Mouse (Mus musculus): ENCODE data around the gene Dip2b. TPM values are rescaled to one million over a fixed set of nuclear protein-coding genes. Genes with fewer than 3 reads are reported as not detected.

Dip2b gene
- polyA plus RNA-seq, 1 experiment from 2014 or later = 5.0 TPM

DNA sequence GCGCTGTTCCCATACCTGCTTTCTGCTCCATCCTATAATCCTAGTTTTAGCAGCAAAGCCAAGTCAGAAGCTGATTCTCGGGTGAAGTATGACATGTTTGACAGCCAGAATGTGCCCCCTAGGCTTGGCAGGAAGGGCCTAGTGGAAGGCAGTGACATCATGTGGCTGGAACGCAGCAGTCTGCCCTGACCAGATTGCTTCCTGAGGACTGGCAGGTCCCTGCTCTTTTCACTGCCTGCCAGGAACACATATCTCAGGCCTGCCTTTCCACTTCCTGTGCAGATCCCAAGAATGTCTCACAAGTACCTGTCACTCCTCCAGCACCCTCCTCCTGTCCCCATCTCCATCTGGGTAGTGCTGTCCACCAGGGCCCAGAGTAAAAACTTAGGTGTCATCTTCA is 161.3 kb downstream of the Dip2b start:
- H3K27ac ChIP-seq (ENCODE audit: low read depth, low read length) = no peak overlapping the region
- no peak overlapping the region for H3K4me3 ChIP-seq (ENCODE audit: low read depth, low read length)
- no peak overlapping the region for H3K9ac ChIP-seq (ENCODE audit: low read depth, low read length)
- no peaks in the 10 kb centered on the region for H3K27me3 ChIP-seq (replicated peaks; ENCODE audit: control insufficient read depth, insufficient read depth, low read length)
- peaks cover 73% of the 10 kb centered on the region for H3K36me3 ChIP-seq (ENCODE audit: control insufficient read depth, insufficient read depth)
- 72% methylated on average over 3 of the region's 3 CpGs for WGBS
- no peaks in the 10 kb centered on the region for H3K4me1 ChIP-seq (replicated peaks; ENCODE audit: control insufficient read depth, insufficient read depth, low read length)
- no peaks in the 10 kb centered on the region for H3K9me3 ChIP-seq (ENCODE audit: control insufficient read depth)
- ATAC-seq = no peak
- TF ChIP-seq CTCF (IDR thresholded peaks at IDR 0.05; ENCODE audit: low read depth) = no peak
- H3K4me2 ChIP-seq (replicated peaks; ENCODE audit: low read depth) = no peak overlapping the region

DNA sequence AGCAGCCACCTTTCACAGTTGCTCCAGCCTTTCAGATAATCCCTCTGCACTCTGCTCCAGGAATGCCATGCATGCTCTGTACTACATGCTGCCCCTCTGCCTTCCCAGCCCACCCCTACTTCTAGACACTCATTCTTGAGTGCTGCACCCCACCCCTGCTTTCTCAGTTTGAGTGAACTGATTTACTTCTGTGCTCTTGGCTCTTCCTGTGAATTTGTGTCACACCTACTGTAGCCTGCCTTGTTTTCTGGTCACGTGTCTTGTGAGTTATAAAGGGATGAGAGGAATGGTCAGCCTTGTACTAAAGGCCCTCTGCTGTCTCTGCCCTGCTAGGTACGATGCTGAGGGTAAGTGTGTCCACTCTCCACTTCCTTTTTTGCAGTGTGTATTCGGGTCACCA is 163.3 kb downstream of the Dip2b start:
- Histone ChIP-seq H3K27me3 (replicated peaks; ENCODE audit: control insufficient read depth, insufficient read depth, low read length) (no peaks in the 10 kb centered on the region), H3K4me3 (ENCODE audit: low read depth, low read length) (no peak overlapping the region), H3K9me3 (ENCODE audit: control insufficient read depth) (no peaks in the 10 kb centered on the region), H3K4me1 (replicated peaks; ENCODE audit: control insufficient read depth, insufficient read depth, low read length) (no peaks in the 10 kb centered on the region), H3K27ac (ENCODE audit: low read depth, low read length) (no peak overlapping the region), H3K4me2 (replicated peaks; ENCODE audit: low read depth) (no peak overlapping the region), H3K36me3 (ENCODE audit: control insufficient read depth, insufficient read depth) (peaks cover 73% of the 10 kb centered on the region), H3K9ac (ENCODE audit: low read depth, low read length) (no peak overlapping the region)
- no peak for ATAC-seq
- TF ChIP-seq CTCF (IDR thresholded peaks at IDR 0.05; ENCODE audit: low read depth) = no peak
- WGBS = 88% methylated on average over 3 of the region's 3 CpGs

DNA sequence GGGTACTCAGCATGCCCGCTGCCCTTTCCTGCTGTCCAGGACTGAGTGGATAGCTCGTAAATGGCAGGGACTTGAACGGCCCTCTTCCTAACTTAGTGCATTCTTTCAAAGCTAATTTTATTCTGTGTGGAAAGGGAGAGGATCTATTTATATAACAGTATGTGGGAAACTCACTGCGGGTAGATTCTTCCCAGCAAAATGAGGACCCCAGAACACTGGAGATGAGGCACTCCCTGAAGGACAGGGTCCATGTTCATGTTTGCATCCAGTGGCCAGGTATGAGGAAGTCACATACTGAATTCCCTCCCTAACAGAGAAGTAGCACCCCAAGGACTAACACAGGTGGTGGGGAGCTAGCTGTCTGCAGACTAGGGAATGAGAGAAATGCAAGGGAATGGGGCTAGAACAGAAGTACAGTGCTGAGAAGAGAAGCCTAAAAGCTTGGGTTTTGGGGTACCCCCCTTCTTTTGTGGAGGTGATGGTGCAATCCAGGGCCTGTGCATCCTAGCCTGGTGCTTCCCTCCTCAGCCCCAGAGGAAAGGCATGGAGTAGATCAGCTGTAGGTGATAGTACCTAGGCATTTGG is 164.1 kb downstream of the Dip2b start:
- Histone ChIP-seq H3K36me3 (ENCODE audit: control insufficient read depth, insufficient read depth) (peaks cover 74% of the 10 kb centered on the region), H3K9me3 (ENCODE audit: control insufficient read depth) (no peaks in the 10 kb centered on the region), H3K27ac (ENCODE audit: low read depth, low read length) (no peak overlapping the region), H3K4me1 (replicated peaks; ENCODE audit: control insufficient read depth, insufficient read depth, low read length) (no peaks in the 10 kb centered on the region), H3K27me3 (replicated peaks; ENCODE audit: control insufficient read depth, insufficient read depth, low read length) (no peaks in the 10 kb centered on the region), H3K9ac (ENCODE audit: low read depth, low read length) (no peak overlapping the region), H3K4me3 (ENCODE audit: low read depth, low read length) (no peak overlapping the region), H3K4me2 (replicated peaks; ENCODE audit: low read depth) (no peak overlapping the region)
- no peak for TF ChIP-seq CTCF (IDR thresholded peaks at IDR 0.05; ENCODE audit: low read depth)
- WGBS = 68% methylated on average over 4 of the region's 4 CpGs
- no peak for ATAC-seq

DNA sequence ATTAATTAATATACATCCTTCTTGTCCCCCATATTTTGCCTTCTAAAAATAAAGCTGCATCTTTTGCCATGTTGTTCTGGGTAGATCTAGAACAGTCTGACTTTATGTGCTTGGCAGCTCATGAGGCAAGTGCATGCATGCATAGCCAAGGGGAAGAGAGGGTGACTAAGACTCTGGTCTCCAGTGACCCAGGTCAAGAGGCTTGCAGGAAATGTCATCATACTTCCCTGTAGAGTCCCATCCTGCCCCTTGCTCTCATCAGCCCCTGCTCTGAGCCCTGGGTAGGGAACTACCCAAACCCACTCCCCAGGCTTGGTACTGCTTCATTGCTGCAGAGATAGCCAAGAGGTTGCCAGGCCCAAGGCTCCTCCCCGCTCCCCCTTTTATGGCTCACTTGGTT is 166.1 kb downstream of the Dip2b start:
- Histone ChIP-seq H3K4me1 (replicated peaks; ENCODE audit: control insufficient read depth, insufficient read depth, low read length) (no peaks in the 10 kb centered on the region), H3K9me3 (ENCODE audit: control insufficient read depth) (no peaks in the 10 kb centered on the region), H3K36me3 (ENCODE audit: control insufficient read depth, insufficient read depth) (peaks cover 75% of the 10 kb centered on the region), H3K27ac (ENCODE audit: low read depth, low read length) (no peak overlapping the region), H3K4me3 (ENCODE audit: low read depth, low read length) (no peak overlapping the region), H3K27me3 (replicated peaks; ENCODE audit: control insufficient read depth, insufficient read depth, low read length) (no peaks in the 10 kb centered on the region), H3K9ac (ENCODE audit: low read depth, low read length) (no peak overlapping the region), H3K4me2 (replicated peaks; ENCODE audit: low read depth) (no peak overlapping the region)
- WGBS = 60% methylated on average over 1 of the region's 1 CpGs
- no peak for ATAC-seq
- no peak for TF ChIP-seq CTCF (IDR thresholded peaks at IDR 0.05; ENCODE audit: low read depth)

DNA sequence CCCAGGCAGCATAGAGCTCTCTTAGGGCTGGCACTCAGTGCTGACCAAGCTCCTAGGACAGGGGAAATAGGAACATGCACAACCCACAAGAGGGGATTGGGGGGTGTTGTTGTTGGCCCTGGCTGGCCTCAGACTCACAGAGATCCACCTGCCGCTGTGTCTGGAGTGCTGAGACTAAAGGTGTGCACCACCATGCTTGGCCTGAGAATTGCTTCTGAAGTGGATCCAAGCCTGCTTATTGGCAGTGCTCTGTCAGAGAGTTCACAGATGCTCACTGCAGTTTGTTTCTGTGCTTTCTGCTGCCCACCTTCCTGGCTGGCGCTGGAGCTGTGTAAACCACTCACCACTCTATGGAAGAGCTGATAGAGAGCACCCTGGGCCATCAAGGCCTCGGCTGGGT is 171.5 kb downstream of the Dip2b start:
- Histone ChIP-seq H3K27me3 (replicated peaks; ENCODE audit: control insufficient read depth, insufficient read depth, low read length) (no peaks in the 10 kb centered on the region), H3K27ac (ENCODE audit: low read depth, low read length) (no peak overlapping the region), H3K4me2 (replicated peaks; ENCODE audit: low read depth) (no peak overlapping the region), H3K9me3 (ENCODE audit: control insufficient read depth) (no peaks in the 10 kb centered on the region), H3K9ac (ENCODE audit: low read depth, low read length) (no peak overlapping the region), H3K4me3 (ENCODE audit: low read depth, low read length) (no peak overlapping the region), H3K4me1 (replicated peaks; ENCODE audit: control insufficient read depth, insufficient read depth, low read length) (no peaks in the 10 kb centered on the region), H3K36me3 (ENCODE audit: control insufficient read depth, insufficient read depth) (peaks cover 93% of the 10 kb centered on the region)
- no peak for ATAC-seq
- 95% methylated on average over 3 of the region's 3 CpGs for WGBS
- TF ChIP-seq CTCF (IDR thresholded peaks at IDR 0.05; ENCODE audit: low read depth) = no peak

DNA sequence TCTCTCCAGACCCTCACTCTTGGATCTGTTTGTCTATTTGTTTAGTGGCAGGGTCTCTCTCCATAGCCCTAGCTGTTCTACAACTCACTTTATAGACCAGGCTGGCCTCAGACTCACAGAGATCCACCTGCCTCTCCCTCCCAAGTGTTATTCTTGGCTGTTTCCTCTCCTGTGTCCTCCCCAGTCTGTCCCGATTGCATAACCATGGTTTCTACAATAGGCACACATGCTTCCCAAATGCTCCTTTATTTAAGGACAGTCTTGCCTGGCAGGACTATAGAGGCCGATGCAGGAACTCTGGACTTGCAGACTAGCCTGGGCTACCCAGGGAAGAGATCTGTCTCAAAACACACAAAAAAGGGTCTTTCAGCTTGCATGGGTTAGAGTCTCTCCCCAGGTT is 174.9 kb downstream of the Dip2b start:
- Histone ChIP-seq H3K9ac (ENCODE audit: low read depth, low read length) (no peak overlapping the region), H3K27ac (ENCODE audit: low read depth, low read length) (no peak overlapping the region), H3K27me3 (replicated peaks; ENCODE audit: control insufficient read depth, insufficient read depth, low read length) (no peaks in the 10 kb centered on the region), H3K4me2 (replicated peaks; ENCODE audit: low read depth) (no peak overlapping the region), H3K4me3 (ENCODE audit: low read depth, low read length) (no peak overlapping the region), H3K36me3 (ENCODE audit: control insufficient read depth, insufficient read depth) (peaks cover 74% of the 10 kb centered on the region), H3K4me1 (replicated peaks; ENCODE audit: control insufficient read depth, insufficient read depth, low read length) (no peaks in the 10 kb centered on the region), H3K9me3 (ENCODE audit: control insufficient read depth) (no peaks in the 10 kb centered on the region)
- WGBS = 89% methylated on average over 2 of the region's 2 CpGs
- ATAC-seq = no peak
- TF ChIP-seq CTCF (IDR thresholded peaks at IDR 0.05; ENCODE audit: low read depth) = no peak

DNA sequence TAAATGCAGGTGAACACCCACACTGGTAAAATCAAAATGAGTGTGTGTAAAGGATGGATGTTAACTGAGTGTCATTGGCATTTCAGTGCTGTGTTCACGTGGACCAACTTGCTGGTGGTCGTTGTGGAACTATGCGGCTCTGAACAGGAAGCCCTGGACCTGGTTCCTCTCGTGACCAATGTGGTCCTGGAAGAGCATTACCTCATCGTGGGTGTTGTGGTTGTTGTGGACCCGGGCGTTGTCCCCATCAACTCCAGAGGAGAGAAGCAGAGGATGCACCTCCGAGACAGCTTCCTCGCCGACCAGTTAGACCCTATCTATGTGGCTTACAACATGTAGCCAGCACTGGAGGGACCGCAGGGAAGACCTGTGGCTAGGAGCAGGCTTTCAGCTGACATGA is 176.6 kb downstream of the Dip2b start:
- no peaks in the 10 kb centered on the region for H3K9me3 ChIP-seq (ENCODE audit: control insufficient read depth)
- no peaks in the 10 kb centered on the region for H3K27me3 ChIP-seq (replicated peaks; ENCODE audit: control insufficient read depth, insufficient read depth, low read length)
- 88% methylated on average over 11 of the region's 11 CpGs for WGBS
- no peak for ATAC-seq
- H3K4me1 ChIP-seq (replicated peaks; ENCODE audit: control insufficient read depth, insufficient read depth, low read length) = no peaks in the 10 kb centered on the region
- H3K36me3 ChIP-seq (ENCODE audit: control insufficient read depth, insufficient read depth) = peaks cover 59% of the 10 kb centered on the region
- H3K9ac ChIP-seq (ENCODE audit: low read depth, low read length) = no peak overlapping the region
- H3K27ac ChIP-seq (ENCODE audit: low read depth, low read length) = no peak overlapping the region
- H3K4me3 ChIP-seq (ENCODE audit: low read depth, low read length) = no peak overlapping the region
- no peak overlapping the region for H3K4me2 ChIP-seq (replicated peaks; ENCODE audit: low read depth)
- no peak for TF ChIP-seq CTCF (IDR thresholded peaks at IDR 0.05; ENCODE audit: low read depth)

All from intestine, postnatal 0 days (tissue).